Mouse (Mus musculus): ENCODE data around the gene Tnfaip8l2. TPM values are rescaled to one million over a fixed set of nuclear protein-coding genes. Genes with fewer than 3 reads are reported as not detected.

Gene Tnfaip8l2
- total RNA-seq (2015; ENCODE audit: low replicate concordance): 7.5 and 18.0 TPM in 2 replicates
- 4.4 and 8.6 TPM in 2 replicates for total RNA-seq (2017; ENCODE audit: low replicate concordance)

DNA sequence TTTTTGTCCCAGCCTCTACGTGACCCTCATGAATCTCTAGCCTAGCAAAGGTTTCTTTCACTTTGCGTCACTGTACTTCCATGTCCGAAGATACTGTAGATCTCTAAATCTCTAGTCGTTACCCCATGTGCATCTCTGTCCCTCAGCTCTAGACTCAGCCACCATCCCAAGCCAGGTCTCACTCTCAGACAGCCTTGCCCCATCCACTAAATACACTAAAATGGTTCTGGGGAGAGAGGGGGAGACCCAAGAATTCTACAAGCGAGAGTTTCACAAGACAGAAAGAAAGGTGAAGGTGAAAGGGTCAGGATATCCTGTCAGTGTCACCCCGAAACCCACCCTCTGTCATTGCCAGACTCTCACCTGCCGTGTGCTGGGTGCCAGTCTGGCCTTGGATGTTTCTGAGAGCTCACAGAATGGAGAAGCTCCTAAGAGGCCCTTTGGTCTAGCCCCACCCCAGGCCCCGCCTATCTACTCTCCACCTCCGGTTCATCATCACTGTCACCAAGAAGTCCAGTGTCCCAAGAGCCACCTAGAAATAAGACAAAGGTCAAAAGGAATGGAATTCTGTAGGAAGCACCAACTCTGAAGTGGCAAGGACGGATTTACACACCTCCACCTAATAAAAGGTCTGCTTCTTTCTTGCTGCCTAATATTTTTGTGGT, at the start of gene Tnfaip8l2:
Gene Tnfaip8l2 (minus strand): TSS at position 409 of the 665 bp plus-strand sequence.
- ATAC-seq (replicated peaks; ENCODE audit: low FRiP score, poor library complexity, severe bottlenecking): peak; percentile 85

- no peak for ATAC-seq (replicated peaks; ENCODE audit: low FRiP score, poor library complexity, severe bottlenecking)
These were observed 44.7 kb upstream of the Tnfaip8l2 start for GRCm38 (mm10) chr3:95186888-95187287.

GRCm38 (mm10) chr3:95186100-95186499, 43.9 kb upstream of the Tnfaip8l2 start:
- no peak for ATAC-seq (replicated peaks; ENCODE audit: low FRiP score, poor library complexity, severe bottlenecking)

DNA sequence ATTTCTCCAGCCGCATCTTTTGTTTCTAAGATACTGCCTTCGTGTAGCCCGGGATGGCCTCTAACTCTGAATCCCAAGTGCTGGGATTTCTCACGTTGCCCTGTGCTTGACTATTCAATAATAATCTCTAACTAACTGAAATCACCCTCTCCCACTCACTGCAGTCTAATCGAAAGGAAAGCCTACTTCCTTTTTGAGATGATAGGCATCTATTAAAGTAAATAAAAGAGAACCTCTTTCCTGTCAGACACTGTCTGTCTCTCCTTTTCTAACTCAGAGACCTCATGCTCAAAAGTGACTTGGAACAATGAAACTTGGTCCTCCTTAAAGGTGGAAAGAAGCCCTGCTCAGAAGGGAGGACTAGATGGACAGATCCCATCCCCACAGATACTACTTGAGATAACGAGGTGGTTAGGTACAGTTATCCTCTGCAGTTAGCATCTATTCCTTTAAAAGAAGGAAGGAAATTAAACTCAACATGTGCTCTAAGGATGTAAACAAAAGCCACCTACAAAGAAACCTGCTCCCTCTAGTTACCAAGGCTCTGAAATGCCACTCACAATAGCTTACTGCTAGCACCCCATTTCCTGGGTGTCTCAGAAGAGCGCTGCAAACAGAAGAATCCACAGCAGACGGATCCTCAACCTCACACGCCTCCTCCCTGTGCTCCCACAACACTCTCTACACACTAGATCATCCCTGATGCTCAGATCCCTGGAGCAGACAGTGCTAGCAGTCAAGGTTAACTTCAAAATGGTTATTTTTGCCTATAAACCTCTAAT, 42.8 kb upstream of the Tnfaip8l2 start:
- ATAC-seq (replicated peaks; ENCODE audit: low FRiP score, poor library complexity, severe bottlenecking): no peak

GRCm38 (mm10) chr3:95181841-95182240, 39.7 kb upstream of the Tnfaip8l2 start:
- ATAC-seq (replicated peaks; ENCODE audit: low FRiP score, poor library complexity, severe bottlenecking): no peak

- no peak for ATAC-seq (replicated peaks; ENCODE audit: low FRiP score, poor library complexity, severe bottlenecking)
These were observed 37.7 kb upstream of the Tnfaip8l2 start for GRCm38 (mm10) chr3:95179890-95180289.

GRCm38 (mm10) chr3:95178948-95179347, 36.8 kb upstream of the Tnfaip8l2 start:
- ATAC-seq (replicated peaks; ENCODE audit: low FRiP score, poor library complexity, severe bottlenecking): no peak

GRCm38 (mm10) chr3:95177583-95177982, 35.4 kb upstream of the Tnfaip8l2 start:
- no peak for ATAC-seq (replicated peaks; ENCODE audit: low FRiP score, poor library complexity, severe bottlenecking)

DNA sequence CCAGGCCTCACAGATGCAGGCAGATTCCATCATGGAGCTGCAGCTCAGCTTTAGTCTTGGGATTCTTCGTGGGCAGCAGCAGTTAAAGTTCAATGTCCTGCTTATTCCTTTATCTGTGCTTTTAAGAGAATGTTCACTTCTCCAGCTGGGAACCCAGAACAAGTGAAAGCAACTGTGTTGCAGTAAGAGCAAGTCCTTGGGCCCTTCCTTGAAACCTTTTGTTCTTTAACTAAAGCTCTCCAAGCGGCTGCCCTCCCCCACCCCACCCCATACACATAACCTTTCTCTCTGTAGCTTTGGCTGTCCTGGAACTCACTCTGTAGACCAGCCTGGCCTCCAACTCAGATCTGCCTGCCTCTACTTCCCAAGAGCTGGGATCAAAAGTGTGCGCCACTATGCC, 34.3 kb upstream of the Tnfaip8l2 start:
- ATAC-seq (replicated peaks; ENCODE audit: low FRiP score, poor library complexity, severe bottlenecking): no peak

- ATAC-seq (replicated peaks; ENCODE audit: low FRiP score, poor library complexity, severe bottlenecking): peak; percentile 82
These were observed 31.9 kb upstream of the Tnfaip8l2 start for GRCm38 (mm10) chr3:95174011-95174592.

- ATAC-seq (replicated peaks; ENCODE audit: low FRiP score, poor library complexity, severe bottlenecking): no peak
These were observed 31.2 kb upstream of the Tnfaip8l2 start for GRCm38 (mm10) chr3:95173256-95173949.

DNA sequence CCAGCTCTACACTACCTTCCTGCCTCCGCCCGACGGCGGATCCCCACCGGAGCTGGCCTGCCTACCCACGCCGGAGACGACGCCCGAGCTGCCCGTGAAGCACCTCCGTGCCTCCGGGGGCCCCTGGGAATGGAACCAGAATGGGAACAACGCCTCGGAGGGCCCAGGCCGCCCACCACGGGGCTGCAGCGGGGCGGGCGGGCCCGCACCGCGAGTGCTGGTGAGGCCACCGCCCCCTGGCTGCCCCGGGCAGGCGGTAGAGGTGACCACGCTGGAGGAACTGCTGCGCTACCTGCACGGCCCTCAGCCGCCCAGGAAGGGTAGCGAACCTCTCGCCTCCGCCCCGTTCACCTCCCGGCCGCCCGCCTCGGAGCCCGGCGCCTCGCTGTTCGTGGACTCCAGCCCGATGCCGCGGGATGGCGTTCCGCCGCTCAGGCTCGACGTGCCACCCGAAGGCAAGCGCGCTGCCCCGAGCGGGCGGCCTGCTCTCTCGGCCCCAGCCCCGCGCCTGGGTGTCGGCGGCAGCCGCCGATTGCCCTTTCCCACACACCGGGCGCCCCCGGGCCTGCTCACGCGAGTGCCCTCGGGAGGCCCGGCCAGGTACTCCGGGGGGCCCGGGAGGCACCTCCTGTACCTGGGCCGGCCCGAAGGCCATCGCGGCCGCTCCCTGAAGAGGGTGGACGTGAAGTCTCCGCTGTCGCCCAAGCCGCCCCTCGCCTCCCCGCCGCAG, 30.5 kb upstream of the Tnfaip8l2 start:
- no peak for ATAC-seq (replicated peaks; ENCODE audit: low FRiP score, poor library complexity, severe bottlenecking)

GRCm38 (mm10) chr3:95171105-95171504, 28.9 kb upstream of the Tnfaip8l2 start:
- ATAC-seq (replicated peaks; ENCODE audit: low FRiP score, poor library complexity, severe bottlenecking): no peak

- no peak for ATAC-seq (replicated peaks; ENCODE audit: low FRiP score, poor library complexity, severe bottlenecking)
These were observed 27.8 kb upstream of the Tnfaip8l2 start for GRCm38 (mm10) chr3:95169996-95170395.

- ATAC-seq (replicated peaks; ENCODE audit: low FRiP score, poor library complexity, severe bottlenecking): no peak
These were observed 22.7 kb upstream of the Tnfaip8l2 start for GRCm38 (mm10) chr3:95164840-95165239.

GRCm38 (mm10) chr3:95164256-95164550, 22.0 kb upstream of the Tnfaip8l2 start:
- no peak for ATAC-seq (replicated peaks; ENCODE audit: low FRiP score, poor library complexity, severe bottlenecking)

GRCm38 (mm10) chr3:95163419-95164255, 21.5 kb upstream of the Tnfaip8l2 start:
- no peak for ATAC-seq (replicated peaks; ENCODE audit: low FRiP score, poor library complexity, severe bottlenecking)

DNA sequence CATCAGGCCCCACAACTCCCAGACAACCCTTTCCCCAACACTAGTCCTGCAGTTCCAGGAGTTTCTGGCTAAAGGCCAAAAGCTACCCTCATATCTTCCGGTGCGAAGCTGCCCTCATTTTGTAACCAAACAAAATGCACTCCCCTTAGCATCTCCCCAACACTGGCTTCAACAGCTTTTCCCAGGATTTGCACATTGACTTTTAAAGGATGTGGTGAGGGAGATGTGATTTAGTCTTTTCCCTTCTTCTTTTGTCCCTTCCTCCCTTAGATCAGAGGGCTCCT, 20.1 kb upstream of the Tnfaip8l2 start:
- ATAC-seq (replicated peaks; ENCODE audit: low FRiP score, poor library complexity, severe bottlenecking): no peak

Data from erythroid progenitor cell, adult 5-6 weeks (primary cell).